Mouse (Mus musculus) hindbrain, embryonic 11.5 days (tissue): Measurements from ENCODE around the gene Cd68. TPM values are rescaled to one million over a fixed set of nuclear protein-coding genes. Genes with fewer than 3 reads are reported as not detected.

Experiments used
- ATAC-seq: fragments of 200-750 bp; cut with Nextera tagmentation; 2 replicates; pipeline ENCODE4 v1.8.0; 2017; ENCODE audit warnings: mild to moderate bottlenecking, moderate TSS enrichment, moderate library complexity; ENCODE audit not compliant: low FRiP score
- DNase-seq: peaks from one replicate; pipeline ENCODE4 v3.0.0-alpha.2; 2015; ENCODE audit warnings: low spot score
- H3K27ac ChIP-seq: fragments of 300-500 bp; sonication (generic); 2 replicates; pipeline ENCODE4 v1.5.1; 2014; ENCODE audit warnings: mild to moderate bottlenecking, low read depth, low read length
- H3K27me3 ChIP-seq: fragments of 300-500 bp; sonication (generic); 2 replicates; pipeline ENCODE4 v1.6.1; 2014; ENCODE audit warnings: mild to moderate bottlenecking, low read length, moderate library complexity, mixed read lengths; ENCODE audit not compliant: control insufficient read depth, insufficient read depth
- H3K36me3 ChIP-seq: fragments of 300-500 bp; sonication (generic); 2 replicates; pipeline ENCODE4 v1.6.1; 2014; ENCODE audit warnings: mild to moderate bottlenecking, low read length, moderate library complexity, mixed read lengths; ENCODE audit not compliant: control insufficient read depth, insufficient read depth
- H3K4me1 ChIP-seq: fragments of 300-500 bp; sonication (generic); replicated peaks from 2 replicates; pipeline ENCODE4 v1.6.1; 2014; ENCODE audit warnings: low read length, mixed read lengths; ENCODE audit not compliant: control insufficient read depth, insufficient read depth
- H3K4me2 ChIP-seq: fragments of 300-500 bp; sonication (generic); replicated peaks from 2 replicates; pipeline ENCODE4 v1.6.1; 2014; ENCODE audit warnings: mild to moderate bottlenecking, low read depth, low read length
- H3K4me3 ChIP-seq: fragments of 300-500 bp; sonication (generic); 2 replicates; pipeline ENCODE4 v1.5.1; 2014; ENCODE audit warnings: low read depth, low read length
- H3K9ac ChIP-seq: fragments of 300-500 bp; sonication (generic); 2 replicates; pipeline ENCODE4 v1.6.1; 2014; ENCODE audit warnings: low read depth, low read length
- H3K9me3 ChIP-seq: fragments of 300-500 bp; sonication (generic); 2 replicates; pipeline ENCODE4 v1.6.1; 2016; ENCODE audit warnings: low read length; ENCODE audit not compliant: control insufficient read depth
- WGBS: fragments of 180-500 bp; shearing (Covaris S2); extraction: QIAGEN DNeasy Blood & Tissue Kit; methylation state at CpG from one replicate; pipeline ENCODE4 v1.1.7; 2014; 5-methylcytosine and 5-hydroxymethylcytosine counted together
- polyA plus RNA-seq: library from polyadenylated mRNA; unstranded; fragments of >200 nt; fragmentation: Nextera tagmentation; extraction: Ambion mirVana; gene quantifications from 2 replicates; pipeline ENCODE4 v1.2.1, GENCODE M21; 2014

Gene Cd68
- polyA plus RNA-seq: 8.2 and 8.7 TPM in 2 replicates

- Histone ChIP-seq H3K36me3 (peaks cover 19% of the 10 kb centered on the region), H3K27ac (0 out of 2 replicates have a peak within 1 kb of the TSS, but pooled peaks have one; percentile 13), H3K4me1 (peaks cover 4% of the 10 kb centered on the region; the same call in 1 of the 2 replicates), H3K27me3 (no peaks in the 10 kb centered on the region), H3K4me3 (0 out of 2 replicates have a peak within 1 kb of the TSS, but pooled peaks have one; percentile 6), H3K9me3 (no peaks in the 10 kb centered on the region), H3K4me2 (no peak within 1 kb of the TSS), H3K9ac (no peak within 1 kb of the TSS)
- ATAC-seq: no peak
- 36% methylated on average over 7 of the region's 7 CpGs for WGBS
- DNase-seq: peak; percentile 39
Observed at GRCm38 (mm10) chr11:69665961-69666664, at the start of gene Cd68. Cd68 (minus strand) TSS chr11:69666153.

- no peaks in the 10 kb centered on the region for H3K36me3 ChIP-seq
- no peak overlapping the region for H3K9ac ChIP-seq
- ATAC-seq: no peak
- H3K4me2 ChIP-seq: no peak overlapping the region
- DNase-seq: peak; percentile 33
- WGBS: 55% methylated on average over 9 of the region's 9 CpGs
- no peak overlapping the region for H3K4me3 ChIP-seq
- no peaks in the 10 kb centered on the region for H3K27me3 ChIP-seq
- H3K9me3 ChIP-seq: no peaks in the 10 kb centered on the region
- no peaks in the 10 kb centered on the region for H3K4me1 ChIP-seq
- no peak overlapping the region for H3K27ac ChIP-seq
Observed at GRCm38 (mm10) chr11:69715482-69715881, 49.5 kb upstream of the Cd68 start.

- H3K4me1 ChIP-seq: no peaks in the 10 kb centered on the region
- WGBS: 63% methylated on average over 18 of the region's 18 CpGs
- H3K4me3 ChIP-seq: no peak overlapping the region
- no peaks in the 10 kb centered on the region for H3K36me3 ChIP-seq
- DNase-seq (no peak), ATAC-seq (no peak)
- H3K27me3 ChIP-seq: no peaks in the 10 kb centered on the region
- no peak overlapping the region for H3K4me2 ChIP-seq
- H3K27ac ChIP-seq: no peak overlapping the region
- H3K9ac ChIP-seq: no peak overlapping the region
- H3K9me3 ChIP-seq: no peaks in the 10 kb centered on the region
Observed at GRCm38 (mm10) chr11:69714636-69715329, 48.8 kb upstream of the Cd68 start.

GRCm38 (mm10) chr11:69712954-69713672 lies 47.2 kb upstream of the Cd68 start:
- 68% methylated on average over 20 of the region's 20 CpGs for WGBS
- Histone ChIP-seq H3K4me2 (no peak overlapping the region), H3K27me3 (no peaks in the 10 kb centered on the region), H3K9ac (no peak overlapping the region), H3K27ac (no peak overlapping the region), H3K9me3 (no peaks in the 10 kb centered on the region), H3K4me1 (no peaks in the 10 kb centered on the region), H3K4me3 (no peak overlapping the region), H3K36me3 (no peaks in the 10 kb centered on the region)
- DNase-seq (no peak), ATAC-seq (no peak)

- Histone ChIP-seq H3K36me3 (no peaks in the 10 kb centered on the region), H3K27me3 (no peaks in the 10 kb centered on the region), H3K9me3 (no peaks in the 10 kb centered on the region), H3K9ac (no peak overlapping the region), H3K4me1 (no peaks in the 10 kb centered on the region), H3K4me2 (no peak overlapping the region), H3K4me3 (no peak overlapping the region), H3K27ac (no peak overlapping the region)
- no peak for DNase-seq
- ATAC-seq: no peak
- WGBS: 71% methylated on average over 2 of the region's 2 CpGs
Observed at GRCm38 (mm10) chr11:69711082-69711481, 45.1 kb upstream of the Cd68 start.

- ATAC-seq (no peak), DNase-seq (no peak)
- 70% methylated on average over 3 of the region's 3 CpGs for WGBS
- no peaks in the 10 kb centered on the region for H3K36me3 ChIP-seq
- no peaks in the 10 kb centered on the region for H3K9me3 ChIP-seq
- H3K4me1 ChIP-seq: no peaks in the 10 kb centered on the region
- no peak overlapping the region for H3K27ac ChIP-seq
- H3K4me3 ChIP-seq: no peak overlapping the region
- H3K27me3 ChIP-seq: no peaks in the 10 kb centered on the region
- no peak overlapping the region for H3K9ac ChIP-seq
- no peak overlapping the region for H3K4me2 ChIP-seq
Observed at GRCm38 (mm10) chr11:69710470-69710869, 44.5 kb upstream of the Cd68 start.

GRCm38 (mm10) chr11:69709554-69710446 lies 43.8 kb upstream of the Cd68 start:
- H3K9ac ChIP-seq: no peak overlapping the region
- H3K4me3 ChIP-seq: no peak overlapping the region
- H3K27me3 ChIP-seq: no peaks in the 10 kb centered on the region
- DNase-seq: no peak
- ATAC-seq: no peak
- no peaks in the 10 kb centered on the region for H3K36me3 ChIP-seq
- H3K4me2 ChIP-seq: no peak overlapping the region
- H3K4me1 ChIP-seq: no peaks in the 10 kb centered on the region
- H3K9me3 ChIP-seq: no peaks in the 10 kb centered on the region
- 54% methylated on average over 11 of the region's 11 CpGs for WGBS
- H3K27ac ChIP-seq: no peak overlapping the region

GRCm38 (mm10) chr11:69708614-69709265 lies 42.8 kb upstream of the Cd68 start:
- no peak for ATAC-seq
- no peak overlapping the region for H3K9ac ChIP-seq
- no peaks in the 10 kb centered on the region for H3K4me1 ChIP-seq
- no peaks in the 10 kb centered on the region for H3K36me3 ChIP-seq
- no peaks in the 10 kb centered on the region for H3K27me3 ChIP-seq
- H3K4me2 ChIP-seq: no peak overlapping the region
- WGBS: 65% methylated on average over 3 of the region's 3 CpGs
- no peak overlapping the region for H3K27ac ChIP-seq
- H3K9me3 ChIP-seq: no peaks in the 10 kb centered on the region
- DNase-seq: no peak
- no peak overlapping the region for H3K4me3 ChIP-seq
